Mouse (Mus musculus) lung, adult 2 months (tissue): ENCODE measurements around the gene Lbp.

Experiments
- CTCF ChIP-seq: fragments of 200-500 bp; IDR thresholded peaks from 2 replicates; pipeline ENCODE4 v1.5.1; 2011; ENCODE audit warnings: mild to moderate bottlenecking, low read length, control low read depth; ENCODE audit not compliant: insufficient read depth
- POLR2A ChIP-seq: fragments of 200-500 bp; IDR thresholded peaks from 2 replicates; pipeline ENCODE4 v1.6.1; 2011; ENCODE audit warnings: low read depth, mild to moderate bottlenecking, control low read depth, low read length, borderline replicate concordance; ENCODE audit errors: extremely low read depth

DNA sequence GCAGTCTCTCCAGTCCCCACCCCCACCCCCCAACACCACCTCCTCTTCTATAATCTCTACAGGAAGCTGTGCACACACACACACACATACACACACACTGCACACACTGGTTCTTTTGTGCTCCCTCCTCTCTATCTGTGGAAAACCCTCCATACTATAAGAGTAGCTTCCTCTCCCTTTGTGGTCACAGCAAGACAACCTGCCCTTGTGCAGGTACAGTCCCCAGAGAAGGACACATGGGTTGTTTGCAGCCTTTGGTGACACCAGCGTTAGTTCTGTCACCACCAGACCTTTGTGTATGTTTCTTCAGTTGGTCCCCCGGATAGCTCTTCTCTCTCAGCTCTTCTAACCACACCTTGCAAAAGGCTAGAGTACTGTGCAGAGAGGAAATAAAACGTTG lies 16.6 kb downstream of the Lbp start:
- TF ChIP-seq POLR2A (no peak), CTCF (no peak)
